Mouse (Mus musculus): Measurements from ENCODE around the gene Tmprss3.

DNA sequence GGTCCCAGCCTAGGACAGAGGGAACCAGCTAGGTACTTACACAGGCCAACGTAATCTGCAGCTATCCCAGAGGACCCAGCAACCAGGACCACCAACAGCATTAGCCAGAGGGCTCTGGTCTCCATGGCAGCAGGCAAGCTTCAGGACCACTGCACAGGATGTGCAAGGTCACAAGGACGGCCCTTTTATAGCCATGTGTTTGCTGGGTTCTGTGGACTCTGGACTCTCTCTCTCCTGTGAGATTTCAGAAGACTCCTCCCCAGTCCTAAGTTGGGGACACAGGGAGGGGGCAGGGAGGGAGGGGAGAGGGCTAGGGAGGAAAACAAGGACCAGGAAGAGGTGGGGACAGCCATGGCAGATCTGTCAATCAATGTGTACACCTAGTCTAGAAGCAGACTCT lies 69.3 kb downstream of the Tmprss3 start, which contains the start of gene Tff3:
- TF ChIP-seq CTCF (IDR thresholded peaks at IDR 0.05; ENCODE audit: control insufficient read depth, insufficient read depth, insufficient replicate concordance, low read depth, low read length), result no peak
- no peak for TF ChIP-seq POLR2A (IDR thresholded peaks at IDR 0.05; ENCODE audit: control insufficient read depth, low read depth, low read length)

Data from testis, adult 2 months (tissue).